Comparison of ENCODE assay signal across 8 mouse cellular contexts in genomic region chr4:130297123-130297529, GRCm38 (mm10). TPM values are rescaled to one million over a fixed set of nuclear protein-coding genes. Genes with fewer than 3 reads are reported as not detected.
A peak's percentile ranks its signal among the peaks of the same experiment; 100 is the strongest.
DNase-seq lines count a peak whose midpoint lies in the region; ATAC-seq and TF ChIP-seq lines count a peak whose summit lies in the region.

No protein-coding gene starts in this region.

- no peak overlapping the region for H3K4me2 ChIP-seq in heart, embryonic 15.5 days
- no peak overlapping the region for H3K4me2 ChIP-seq in CH12.LX (ENCODE audit: insufficient read depth, low read depth, poor library complexity, severe bottlenecking)

- no peak overlapping the region for H3K27ac ChIP-seq in heart, embryonic 15.5 days
- no peak overlapping the region for H3K27ac ChIP-seq in CH12.LX (ENCODE audit: insufficient read depth, low read depth)
- no peak overlapping the region for H3K27ac ChIP-seq in liver, adult 2 months (replicated peaks; ENCODE audit: insufficient read depth, low read depth, low read length)

- WGBS in heart, embryonic 15.5 days = 18% methylated on average over 13 of the region's 13 CpGs
- WGBS in liver, adult 2 months = 32% methylated on average over 13 of the region's 13 CpGs

- in situ Hi-C loops in CH12.LX (cut with MboI; ENCODE audit: low pct_ligation_motif_present, low pct_unique_long_range_greater_than_20kb, low sequenced_read_pairs) = no loop called here

- no peaks in the 10 kb centered on the region for H3K36me3 ChIP-seq in heart, embryonic 15.5 days
- no peaks in the 10 kb centered on the region for H3K36me3 ChIP-seq in CH12.LX (replicated peaks in 1 of 2; ENCODE audit: control insufficient read depth in 1 of 2, insufficient read depth in 1 of 2, low read length in 1 of 2)
- no peaks in the 10 kb centered on the region for H3K36me3 ChIP-seq in liver, adult 2 months (ENCODE audit: control insufficient read depth, insufficient read depth, low read length)

- ATAC-seq in heart, embryonic 15.5 days (replicated peaks; ENCODE audit: insufficient number of reproducible peaks, insufficient read depth, low FRiP score, low read depth) = peak; percentile 45

- DNase-seq in heart, adult 18-20 months = no peak
- peak; percentile 55 for DNase-seq in CH12.LX (ENCODE audit: extremely low read depth)
- peak; percentile 90 for DNase-seq in c-Kit-negative CD71-positive TER-119-positive erythroid progenitor cells, embryonic 14.5 days (ENCODE audit: low read depth, low spot score)
- peak; percentile 31 for DNase-seq in liver, adult 2 months (ENCODE audit: extremely low read depth, low read depth, low spot score)
- peak; percentile 53 for DNase-seq in yolk sac, embryonic 10.5 days (ENCODE audit: low spot score)
- no peak for DNase-seq in left cerebral cortex, postnatal 25 days (ENCODE audit: low spot score in 2 of 2)
- no peak for DNase-seq in urinary bladder, postnatal 14 days (ENCODE audit: low spot score)

- H3K4me3 ChIP-seq in heart, embryonic 15.5 days = no peak overlapping the region
- no peak overlapping the region for H3K4me3 ChIP-seq in CH12.LX (replicated peaks in 1 of 3; ENCODE audit: low read depth in 2 of 3, low read length in 2 of 3, poor library complexity in 1 of 3)
- no peak overlapping the region for H3K4me3 ChIP-seq in liver, adult 2 months (ENCODE audit: insufficient read depth, low read depth, low read length)

- H3K27me3 ChIP-seq in heart, embryonic 15.5 days = 0 out of 2 replicates have a peak, but pooled peaks cover 4% of the 10 kb centered on the region
- H3K27me3 ChIP-seq in CH12.LX (replicated peaks) = peaks cover 39% of the 10 kb centered on the region
- H3K27me3 ChIP-seq in liver, adult 2 months (ENCODE audit: control insufficient read depth, insufficient read depth, low read length) = no peaks in the 10 kb centered on the region

- no peaks in the 10 kb centered on the region for H3K79me2 ChIP-seq in CH12.LX (replicated peaks; ENCODE audit: control insufficient read depth, extremely low read depth, insufficient read depth, poor library complexity, severe bottlenecking)
- H3K79me2 ChIP-seq in liver, adult 2 months (ENCODE audit: control insufficient read depth, insufficient read depth, low read length) = no peaks in the 10 kb centered on the region

- no peaks in the 10 kb centered on the region for H3K9me3 ChIP-seq in heart, embryonic 15.5 days (replicated peaks)
- H3K9me3 ChIP-seq in CH12.LX (replicated peaks; ENCODE audit: low read length) = no peaks in the 10 kb centered on the region

- no peak for TF ChIP-seq EP300 in CH12.LX (IDR thresholded peaks at IDR 0.05; ENCODE audit: low read length)

- TF ChIP-seq POLR2A in CH12.LX (IDR thresholded peaks at IDR 0.05; ENCODE audit: low read depth, low read length) = no peak
- no peak for TF ChIP-seq POLR2A in liver, adult 2 months (IDR thresholded peaks at IDR 0.05; ENCODE audit: extremely low read depth, insufficient read depth, low read length)

- no peak overlapping the region for H3K9ac ChIP-seq in heart, embryonic 15.5 days
- no peak overlapping the region for H3K9ac ChIP-seq in CH12.LX (ENCODE audit: insufficient read depth, low read depth)
- H3K9ac ChIP-seq in liver, adult 2 months (ENCODE audit: low read depth, low read length) = no peak overlapping the region

- intact Hi-C loops in left cerebral cortex, postnatal 25 days (cut with DNase I) = no loop called here

- peak; percentile 78 to 84 for TF ChIP-seq CTCF in CH12.LX (conservative IDR thresholded peaks at IDR 0.05 in 1 of 2, IDR thresholded peaks at IDR 0.05 in 1 of 2; ENCODE audit: low read depth in 2 of 2, low read length in 2 of 2)
- peak; percentile 79 for TF ChIP-seq CTCF in liver, adult 2 months (IDR thresholded peaks at IDR 0.05; ENCODE audit: low read depth, low read length)

- TF ChIP-seq RAD21 in CH12.LX (IDR thresholded peaks at IDR 0.05; ENCODE audit: low read depth, low read length) = peak; percentile 62

- dilution Hi-C loops in CH12.LX (cut with MboI; ENCODE audit: extremely low pct_ligation_motif_present, extremely low pct_unique_long_range_greater_than_20kb, low sequenced_read_pairs) = no loop called here

- H3K4me1 ChIP-seq in heart, embryonic 15.5 days (replicated peaks) = peaks cover 28% of the 10 kb centered on the region
- peaks cover 0 to 4% of the 10 kb centered on the region in 2 experiments; a peak in 1 of 4 replicates for H3K4me1 ChIP-seq in CH12.LX (ENCODE audit: control insufficient read depth in 1 of 2, insufficient read depth in 2 of 2)
- no peaks in the 10 kb centered on the region for H3K4me1 ChIP-seq in liver, adult 2 months (ENCODE audit: control insufficient read depth, insufficient read depth, low read length)

TF ChIP-seq in CH12.LX, 34 proteins besides CTCF, POLR2A, EP300 and RAD21:
- peak; percentile 72 for TF ChIP-seq SMC3 (IDR thresholded peaks at IDR 0.05; ENCODE audit: low read depth, low read length)
- no peak; the same call in 1 of the 2 replicates for TF ChIP-seq ELF1 (IDR thresholded peaks at IDR 0.05; ENCODE audit: low read depth, low read length)

RNA-seq across cellular contexts. Expression of gene Fabp3, which starts 11.3 kb away (rescaled TPM):
- 1,204 and 1,729 TPM in 2 replicates for polyA plus RNA-seq in heart, embryonic 15.5 days (2015; fragmentation: Nextera tagmentation; extraction: Ambion mirVana)
- 1,000 to 10,000 TPM; 5,802 to 6,041 TPM for total RNA-seq in heart, adult 18-20 months (2021)
- not detected in 2 replicates for total RNA-seq in CH12.LX (2012; rRNA removed)
- total RNA-seq in CH12.LX (2014; rRNA removed) = not detected in 2 replicates
- polyA plus RNA-seq in CH12.LX (2012; ENCODE audit: insufficient read length, low read depth) = 0.38 TPM in 1 of 2 replicates, not detected in the other
- 0.34 and 4.2 TPM in 2 replicates for total RNA-seq in liver, adult 2 months (2014; rRNA removed)
- polyA plus RNA-seq in liver, adult 2 months (2012; rRNA removed) = 0.19 TPM in 1 of 2 replicates, not detected in the other
- total RNA-seq in left cerebral cortex, postnatal 25 days (2021) = 100 to 1,000 TPM; 150 to 175 TPM

RNA-seq across cellular contexts. Expression of gene Gm10570, which starts 11.3 kb away (rescaled TPM):
- 0.98 and 1.0 TPM in 2 replicates for polyA plus RNA-seq in heart, embryonic 15.5 days (2015; fragmentation: Nextera tagmentation; extraction: Ambion mirVana)
- total RNA-seq in heart, adult 18-20 months (2021) = not detected
- total RNA-seq in CH12.LX (2012; rRNA removed) = not detected in 2 replicates
- not detected in 2 replicates for total RNA-seq in CH12.LX (2014; rRNA removed)
- polyA plus RNA-seq in CH12.LX (2012; ENCODE audit: insufficient read length, low read depth) = not detected in 2 replicates
- not detected in 2 replicates for total RNA-seq in liver, adult 2 months (2014; rRNA removed)
- not detected in 2 replicates for polyA plus RNA-seq in liver, adult 2 months (2012; rRNA removed)
- 1 to 10 TPM in 1 of 2 experiments, under 1 TPM in 1; 0.80 to 1.7 TPM for total RNA-seq in left cerebral cortex, postnatal 25 days (2021)

RNA-seq across cellular contexts. Expression of gene Serinc2, which starts 18.1 kb away (rescaled TPM):
- 6.3 and 11.3 TPM in 2 replicates for polyA plus RNA-seq in heart, embryonic 15.5 days (2015; fragmentation: Nextera tagmentation; extraction: Ambion mirVana)
- 1 to 10 TPM; 2.0 to 2.2 TPM for total RNA-seq in heart, adult 18-20 months (2021)
- total RNA-seq in CH12.LX (2012; rRNA removed) (0.08 TPM in 1 of 2 replicates, not detected in the other), CH12.LX (2014; rRNA removed) (not detected in 2 replicates)
- 0.20 TPM in 1 of 2 replicates, not detected in the other for polyA plus RNA-seq in CH12.LX (2012; ENCODE audit: insufficient read length, low read depth)
- total RNA-seq in liver, adult 2 months (2014; rRNA removed) = 0.87 and 1.1 TPM in 2 replicates
- polyA plus RNA-seq in liver, adult 2 months (2012; rRNA removed) = 20.9 and 22.5 TPM in 2 replicates
- 1 to 10 TPM; 4.3 to 8.6 TPM for total RNA-seq in left cerebral cortex, postnatal 25 days (2021)

Comparison
In these comparisons a context has a peak if more than half of its experiments do, and no peak if none do; other contexts are left out.
1. DNase-seq: peak in CH12.LX (single experiment), c-Kit-negative CD71-positive TER-119-positive erythroid progenitor cells, embryonic 14.5 days (single experiment), liver, adult 2 months (single experiment) and yolk sac, embryonic 10.5 days (single experiment); none in heart, adult 18-20 months (0 of 2), left cerebral cortex, postnatal 25 days (0 of 2) and urinary bladder, postnatal 14 days (single experiment).
2. RNA of gene Fabp3, which starts 11.3 kb away (total RNA-seq): 5,802 to 6,041 TPM in heart, adult 18-20 months; 150 to 175 TPM in left cerebral cortex, postnatal 25 days, 0.34 to 4.2 TPM in liver, adult 2 months and not detected in CH12.LX; every median in the first group is over 10 times any median in the second.